Mouse (Mus musculus) cerebellum, postnatal 14 days (tissue): ENCODE results near the gene Dpy30.
A peak's percentile ranks its signal among the peaks of the same experiment; 100 is the strongest.
"Not testable (repeated sequence)": the region's sequence is repeated elsewhere in the genome, so short reads cannot be mapped to it uniquely, and the experiment has no call there.

Experiments used
- DNase-seq, 2 experiments: peaks; one replicate each; pipeline ENCODE4 v3.0.0; 2021; ENCODE audit warnings: mixed read lengths in 2 of 2

The Dpy30 gene

DNA sequence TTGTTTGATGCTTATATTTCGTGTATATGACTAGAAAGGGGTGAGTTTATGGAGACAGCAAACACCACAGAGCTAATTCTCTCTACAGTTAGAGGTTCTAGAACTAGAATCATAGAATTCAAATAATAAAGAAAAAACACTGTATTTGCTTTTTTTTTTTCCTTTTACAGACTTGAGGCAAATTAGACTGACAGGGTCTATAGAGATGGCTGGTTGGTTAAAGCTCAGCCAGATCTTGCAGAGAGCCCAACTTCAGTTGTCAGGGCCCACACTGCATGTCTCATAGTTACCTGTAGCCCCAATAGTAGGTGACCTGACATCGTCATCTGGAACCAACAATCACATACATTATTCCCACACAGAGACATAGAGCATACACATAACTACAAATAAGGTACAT lies at the start of gene Dpy30:
Gene Dpy30, minus strand, starts transcription at position 101 of the 400 bp plus-strand sequence.
- no peak for DNase-seq

DNA sequence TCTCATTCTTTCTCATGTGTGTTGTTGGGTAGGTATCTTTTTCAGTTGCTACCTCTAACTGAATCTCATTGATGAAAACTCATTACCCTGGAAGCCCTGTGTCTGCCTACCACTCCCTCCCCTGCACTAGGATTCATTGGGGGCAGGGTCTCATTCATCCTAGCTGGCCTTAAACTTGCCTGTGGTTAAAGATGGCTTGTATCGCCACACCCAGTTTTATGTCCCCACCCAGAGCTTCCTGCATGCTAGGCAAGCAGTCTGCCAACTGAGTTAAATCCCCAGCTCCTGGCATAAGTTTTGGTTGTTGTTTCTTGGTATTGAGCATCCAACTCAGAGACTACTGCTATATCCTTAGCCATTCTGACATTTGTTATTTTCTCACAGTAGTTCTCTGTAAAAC lies 39.8 kb upstream of the Dpy30 start:
- DNase-seq, result no peak

DNA sequence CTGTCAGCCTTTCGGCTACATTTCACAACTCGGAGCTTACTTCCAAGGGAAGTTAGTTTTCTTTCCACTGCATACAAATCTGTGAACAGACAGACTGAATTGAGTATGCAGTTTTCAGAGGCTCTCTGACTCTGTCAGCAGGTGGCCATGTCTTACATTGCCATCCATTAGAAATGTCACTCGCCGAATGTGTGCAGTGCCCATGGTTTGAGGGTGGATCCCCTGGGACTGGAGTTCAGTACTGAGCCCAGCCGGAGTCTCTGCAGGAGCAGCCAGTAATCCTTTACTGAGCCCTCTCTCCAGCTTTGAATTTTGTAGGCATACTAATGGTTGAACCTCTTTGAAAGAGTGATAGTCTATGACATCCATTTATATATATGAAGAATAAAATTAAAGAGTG lies 17.4 kb upstream of the Dpy30 start:
- no peak for DNase-seq

DNA sequence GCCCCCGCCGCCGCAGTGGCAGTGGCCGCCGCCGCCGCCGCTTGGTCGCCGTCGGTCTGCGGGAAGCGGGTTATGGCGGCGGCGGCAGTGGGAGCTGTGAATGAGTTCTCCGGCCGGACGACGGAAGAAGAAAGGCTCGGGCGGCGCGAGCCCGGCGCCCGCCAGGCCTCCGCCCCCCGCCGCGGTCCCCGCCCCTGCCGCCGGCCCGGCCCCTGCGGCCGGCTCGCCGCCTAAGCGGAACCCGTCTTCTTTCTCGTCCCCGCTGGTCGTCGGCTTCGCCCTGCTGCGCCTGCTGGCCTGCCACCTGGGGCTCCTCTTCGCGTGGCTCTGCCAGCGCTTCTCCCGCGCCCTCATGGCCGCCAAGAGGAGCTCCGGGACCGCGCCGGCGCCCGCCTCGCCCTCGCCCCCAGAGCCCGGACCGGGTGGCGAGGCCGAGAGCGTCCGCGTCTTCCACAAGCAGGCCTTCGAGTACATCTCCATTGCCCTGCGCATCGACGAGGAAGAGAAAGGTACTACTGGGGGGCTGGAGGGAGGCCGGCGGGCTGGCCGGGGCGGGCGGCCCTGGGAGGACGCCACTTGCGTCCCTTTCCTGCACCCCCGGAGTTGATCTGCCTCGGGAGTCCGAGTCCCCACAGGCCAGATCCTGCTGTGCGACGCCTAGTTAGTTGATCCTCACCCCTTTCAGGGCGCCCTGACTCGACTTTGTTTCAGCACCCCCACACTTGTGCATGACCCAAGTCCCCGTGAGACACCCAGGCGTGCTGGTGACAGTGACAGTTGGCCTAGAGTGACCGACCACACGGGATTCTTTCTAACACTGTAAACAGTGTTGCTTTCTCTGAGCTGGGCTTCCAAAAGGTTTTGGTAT lies 15.4 kb upstream of the Dpy30 start, which contains the start of gene Spast:
Gene Spast, plus strand, starts transcription at position 51 of the 868 bp plus-strand sequence.
- DNase-seq, result peak; percentile 73 to 78

DNA sequence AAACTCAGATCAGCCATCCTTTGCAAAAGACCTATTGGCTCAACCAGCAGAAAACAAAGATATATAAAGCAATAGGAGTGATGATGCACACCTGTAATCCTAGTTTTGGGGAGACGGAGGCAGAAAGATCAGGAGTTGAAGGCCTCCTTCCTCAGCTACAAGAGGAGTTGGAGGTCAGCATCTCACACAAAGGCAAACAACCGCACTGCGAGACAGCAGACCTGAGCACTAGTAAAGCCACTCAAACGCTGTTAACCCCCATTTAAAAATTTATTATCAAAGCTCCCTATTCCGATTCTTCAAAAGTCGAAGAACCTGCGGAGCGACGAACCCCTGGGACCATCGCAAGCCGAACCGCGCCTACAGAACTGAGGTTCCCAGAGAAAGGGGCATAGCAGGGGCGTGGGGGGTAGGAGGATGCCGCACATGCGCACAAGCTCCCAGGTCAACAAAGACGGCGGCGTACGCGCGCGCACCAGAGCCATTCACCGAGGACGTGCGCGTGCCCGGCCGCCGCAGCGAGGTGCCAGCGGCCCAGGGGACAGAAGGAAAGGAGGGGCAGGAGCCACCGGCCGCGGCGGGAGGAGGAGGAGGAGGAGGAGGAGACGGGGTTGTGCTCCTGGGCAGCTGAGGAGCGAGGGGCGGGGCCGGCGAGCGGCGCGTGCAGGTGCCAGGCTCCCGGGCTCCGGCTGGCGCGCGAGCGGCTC lies 14.6 kb upstream of the Dpy30 start:
- DNase-seq, result peak; percentile 97

DNA sequence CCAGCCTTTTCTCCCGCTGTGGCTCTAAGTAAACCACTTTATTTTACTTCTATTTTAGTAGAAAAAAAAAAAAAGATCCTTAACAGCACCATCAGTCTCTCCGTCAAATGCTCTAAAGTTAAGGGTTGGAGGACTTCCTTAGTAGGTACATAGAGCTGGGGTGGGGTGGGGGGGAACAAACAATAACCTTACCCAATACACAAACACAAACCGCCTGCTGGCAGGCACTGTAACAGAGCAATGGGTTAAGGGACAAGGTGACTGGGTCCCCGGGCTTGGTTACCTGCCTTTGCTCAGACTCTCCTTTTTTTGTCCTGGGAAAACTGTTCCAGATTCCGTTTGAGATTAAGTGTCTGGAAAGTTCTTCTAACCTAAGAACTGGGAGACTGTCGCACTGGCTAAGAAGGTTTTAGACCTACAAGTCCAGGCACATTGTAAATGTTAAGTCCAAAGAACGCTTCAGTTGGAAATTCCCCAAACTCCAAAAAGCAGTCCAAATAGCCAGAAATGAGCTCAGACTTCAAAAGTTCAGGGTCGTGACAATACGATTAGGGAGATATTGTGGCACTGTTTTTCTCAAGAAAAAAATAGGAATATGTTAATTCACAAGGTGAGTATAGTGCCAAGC lies 7.4 kb upstream of the Dpy30 start:
- no peak for DNase-seq

DNA sequence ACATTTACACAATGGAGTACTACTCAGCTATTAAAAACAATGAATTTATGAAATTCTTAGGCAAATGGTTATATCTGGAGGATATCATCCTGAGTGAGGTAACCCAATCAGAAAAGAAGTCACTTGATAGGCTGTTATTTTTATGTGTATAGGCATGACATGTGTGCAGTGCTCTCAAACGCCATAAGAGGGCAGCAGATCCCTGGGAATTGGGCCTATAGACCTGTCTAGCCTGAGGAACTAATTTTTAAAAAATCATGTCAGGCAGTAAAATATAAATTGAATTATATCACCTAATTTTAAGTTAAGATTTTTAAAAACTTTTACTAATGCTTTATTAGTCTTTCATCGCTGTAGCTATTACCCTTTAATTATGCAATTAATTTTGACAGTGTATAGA lies 4.4 kb upstream of the Dpy30 start:
- DNase-seq, result peak; percentile 60 to 81

DNA sequence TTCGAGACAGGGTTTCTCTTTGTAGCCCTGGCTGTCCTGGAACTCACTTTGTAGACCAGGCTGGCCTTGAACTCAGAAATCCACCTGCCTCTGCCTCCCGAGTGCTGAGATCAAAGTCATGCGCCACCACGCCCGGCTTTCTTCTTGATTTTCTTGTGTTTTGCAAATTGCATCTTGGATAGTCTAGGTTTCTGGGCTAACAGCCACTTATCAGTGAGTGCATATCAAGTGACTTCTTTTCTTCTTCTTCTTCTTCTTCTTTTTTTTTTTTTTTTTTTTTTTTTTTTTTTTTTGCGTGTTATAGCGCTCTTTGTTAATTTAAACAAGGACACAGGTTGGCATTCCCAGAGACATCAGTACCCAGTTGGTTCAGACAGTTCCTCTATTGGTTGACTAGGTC lies 3.5 kb upstream of the Dpy30 start:
- DNase-seq, result not testable (repeated sequence)

DNA sequence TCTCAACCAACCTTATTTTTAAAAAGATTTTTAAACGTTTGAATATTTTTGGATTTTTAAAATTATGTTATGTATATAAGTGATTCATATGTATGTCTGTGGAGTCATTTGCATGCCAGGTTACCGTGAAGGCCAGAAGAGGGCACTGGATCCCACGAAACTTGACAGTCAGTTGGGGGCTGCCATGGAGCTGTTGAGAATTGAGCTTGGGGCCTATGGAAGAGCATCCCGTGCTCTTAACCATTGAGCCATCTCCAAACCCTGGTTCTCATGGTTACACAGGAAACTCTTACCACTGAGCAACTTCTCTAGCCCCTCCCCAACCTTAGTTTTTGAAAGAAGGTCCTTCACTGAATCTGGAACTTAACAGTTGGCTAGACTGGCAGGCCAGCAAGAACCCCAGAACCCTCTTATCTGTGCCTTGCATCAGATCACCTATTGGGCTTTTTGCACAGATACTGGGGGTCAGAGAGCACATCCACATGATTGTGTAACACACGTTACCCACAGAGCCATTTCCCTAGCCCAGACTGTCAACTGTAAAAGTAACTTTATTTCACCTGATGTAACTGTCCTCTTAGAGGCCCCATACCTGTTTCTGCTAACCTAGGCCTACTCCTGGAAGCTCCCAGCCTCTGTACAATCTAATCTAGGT lies 1.2 kb downstream of the Dpy30 start:
- peak; percentile 26 to 31 for DNase-seq

DNA sequence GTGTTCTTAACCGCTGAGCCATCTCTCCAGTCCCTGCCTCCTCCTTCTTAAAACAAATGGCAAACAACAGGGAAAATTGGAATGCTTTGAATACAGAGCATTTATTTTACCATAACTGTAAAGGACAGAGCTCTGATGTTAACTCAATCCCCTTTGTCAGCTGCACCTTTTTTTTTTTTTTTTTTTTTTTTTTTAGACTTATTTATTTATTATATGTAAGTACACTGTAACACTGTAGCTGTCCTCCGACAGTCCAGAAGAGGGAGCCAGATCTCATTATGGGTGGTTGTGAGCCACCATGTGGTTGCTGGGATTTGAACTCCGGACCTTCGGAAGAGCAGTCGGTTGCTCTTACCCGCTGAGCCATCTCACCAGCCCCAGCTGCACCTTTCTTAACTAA lies 5.0 kb downstream of the Dpy30 start:
- no peak for DNase-seq

DNA sequence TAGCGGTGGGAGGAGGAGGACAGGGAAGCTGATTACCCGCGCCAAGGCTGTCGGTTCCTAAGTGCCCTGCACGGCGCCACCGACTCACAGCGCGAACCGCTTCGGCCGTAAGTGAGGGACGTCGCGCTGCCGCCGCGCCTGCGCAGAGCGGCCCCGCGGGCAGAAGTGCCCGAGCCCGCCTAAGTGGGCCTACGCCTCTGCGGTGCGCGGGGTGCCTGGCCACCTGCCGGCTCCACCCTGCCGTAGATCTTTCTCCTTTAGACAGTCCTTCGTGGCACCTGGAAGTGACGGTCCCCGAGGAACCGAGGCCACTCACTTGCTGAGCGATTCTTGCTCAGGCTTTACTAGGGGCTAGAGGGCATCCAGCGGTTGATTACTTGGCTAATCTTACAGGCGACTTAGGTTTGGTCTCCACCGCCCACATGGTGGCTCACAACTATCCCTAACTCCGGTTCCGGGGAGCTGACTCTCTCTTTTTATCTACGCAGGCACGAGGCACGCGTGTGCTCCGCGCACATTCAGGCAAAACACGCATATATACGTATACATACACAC lies 7.4 kb downstream of the Dpy30 start:
- DNase-seq, result peak; percentile 87 to 89

DNA sequence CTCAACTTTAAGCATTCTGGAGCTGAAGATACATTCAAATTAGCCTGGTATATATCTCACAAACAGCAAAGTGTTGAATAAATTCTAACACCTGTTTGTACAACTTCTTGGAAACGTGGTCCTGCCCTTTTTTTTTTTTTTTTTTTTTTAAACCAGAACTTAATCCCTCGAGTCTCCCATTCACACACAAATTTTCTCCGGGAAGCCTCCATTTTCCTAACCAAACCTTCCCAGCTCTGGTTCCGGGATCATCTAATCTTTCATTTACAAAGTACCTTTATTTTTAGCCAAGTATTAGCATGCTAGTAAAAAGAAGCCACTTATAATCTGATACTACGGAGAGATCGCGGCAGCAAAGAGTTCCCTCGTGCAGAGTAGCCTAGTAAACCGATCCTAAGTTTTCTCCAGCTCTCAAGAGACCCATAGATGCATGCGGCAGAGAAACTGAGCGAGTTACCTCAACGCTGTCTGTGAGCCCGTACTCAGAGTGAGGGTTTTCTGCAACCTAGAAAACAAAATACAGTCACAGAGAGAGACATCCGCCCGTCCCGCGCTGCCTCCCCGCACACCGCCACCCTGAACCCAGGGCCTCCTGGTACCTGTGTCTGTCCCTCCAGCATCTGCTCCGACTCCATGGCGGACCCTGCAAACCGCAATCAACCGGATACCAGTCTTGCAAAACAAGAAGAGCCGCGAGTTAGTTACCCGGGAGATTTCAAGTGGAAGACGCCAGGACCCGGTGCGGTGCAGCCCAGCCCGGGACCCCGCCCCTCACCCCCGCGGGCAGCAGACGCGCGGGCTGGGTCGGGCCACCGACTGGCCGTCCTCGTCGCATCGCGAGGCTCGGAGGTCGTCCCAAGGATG lies 8.1 kb downstream of the Dpy30 start:
- no peak for DNase-seq

DNA sequence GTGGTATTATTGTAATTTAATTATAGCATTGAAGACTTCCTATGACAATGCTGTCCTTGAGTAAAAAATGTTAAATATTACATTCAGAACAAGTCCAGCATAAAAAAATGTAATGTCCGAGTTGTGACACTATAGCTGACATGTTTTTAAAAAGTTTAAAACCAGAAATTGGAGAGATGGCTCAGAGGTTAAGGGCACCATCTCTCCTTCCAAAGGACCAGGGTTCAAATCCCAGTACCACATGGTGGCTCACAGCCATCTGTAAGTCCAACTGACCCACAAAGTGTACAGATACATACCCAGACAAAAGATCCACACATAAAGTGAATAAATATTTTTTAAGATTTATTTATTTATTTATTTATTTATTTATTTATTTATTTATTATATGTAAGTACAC lies 17.7 kb downstream of the Dpy30 start:
- no peak for DNase-seq

DNA sequence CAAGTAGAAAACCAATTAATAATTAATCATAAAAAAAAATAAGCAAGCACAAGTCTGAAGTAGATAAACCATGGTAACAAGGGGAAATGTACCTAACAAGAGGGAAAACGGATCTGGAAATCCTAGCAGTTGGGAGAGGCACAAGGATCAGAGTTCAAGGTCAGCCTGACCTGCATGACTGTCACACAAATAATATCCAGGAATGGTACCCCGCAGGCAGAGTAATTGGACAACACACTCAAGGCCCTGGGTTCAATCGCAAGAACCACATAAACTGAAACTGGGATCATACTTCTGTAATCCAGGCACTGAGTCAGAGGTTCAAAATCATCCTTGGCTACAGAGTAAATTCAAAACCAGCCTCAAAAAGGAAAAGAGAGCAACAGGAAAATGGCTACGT lies 18.1 kb downstream of the Dpy30 start:
- DNase-seq, result no peak

DNA sequence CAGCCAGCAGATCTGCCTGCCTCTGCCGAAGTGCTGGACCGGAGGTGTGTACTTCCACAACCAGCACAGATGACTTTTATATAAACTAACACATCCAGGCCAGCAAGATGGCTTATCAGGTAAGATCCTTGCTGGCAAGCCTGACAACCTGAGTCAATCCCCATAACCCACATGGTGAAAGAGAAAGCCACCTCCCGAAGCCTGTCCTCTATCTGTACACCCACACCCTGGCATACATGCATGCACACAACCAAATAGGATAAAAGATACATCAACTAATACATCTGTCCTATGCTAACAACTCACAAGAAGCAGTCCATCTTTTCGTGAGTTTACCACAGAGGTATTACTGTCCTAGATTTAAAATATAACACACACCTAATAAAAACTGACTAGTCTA lies 19.7 kb downstream of the Dpy30 start:
- DNase-seq, result no peak

DNA sequence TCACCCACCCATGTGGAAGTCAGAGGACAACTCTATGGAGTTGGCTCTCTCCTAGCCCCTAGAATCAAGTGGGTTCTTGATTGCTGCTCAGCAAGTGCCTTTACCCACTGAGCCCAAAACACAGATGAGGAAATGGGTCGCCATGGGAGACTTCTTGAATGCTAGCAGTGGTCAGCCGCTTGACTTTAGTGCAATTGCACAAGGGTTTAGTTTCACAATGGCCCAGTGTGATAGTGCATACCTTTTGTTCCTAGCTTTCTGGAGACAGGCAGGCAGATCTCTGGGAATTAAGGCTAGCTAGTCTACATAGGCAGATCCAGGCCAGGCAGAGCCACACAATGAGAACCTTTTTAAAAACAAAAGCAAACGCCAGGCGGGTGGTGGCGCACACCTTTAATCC lies 23.7 kb downstream of the Dpy30 start:
- no peak for DNase-seq

DNA sequence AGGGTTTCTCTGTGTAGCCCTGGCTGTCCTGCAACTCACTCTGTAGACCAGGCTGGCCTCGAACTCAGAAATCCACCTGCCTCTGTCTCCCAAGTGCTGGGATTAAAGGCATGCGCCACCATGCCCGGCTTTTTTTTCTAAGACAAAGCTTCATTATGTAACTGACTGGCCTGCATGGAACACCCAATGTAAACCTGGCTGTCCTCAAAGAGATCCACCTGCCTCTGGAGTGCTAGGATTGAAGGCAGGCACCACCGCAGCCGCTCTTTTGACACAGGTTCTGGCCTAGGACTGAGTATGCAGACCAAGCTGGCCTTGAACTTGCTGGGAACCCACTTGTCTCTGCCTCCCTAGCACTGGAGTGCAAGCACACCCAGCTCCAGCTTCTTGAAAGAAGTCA lies 26.8 kb downstream of the Dpy30 start:
- DNase-seq, result not testable (repeated sequence)

DNA sequence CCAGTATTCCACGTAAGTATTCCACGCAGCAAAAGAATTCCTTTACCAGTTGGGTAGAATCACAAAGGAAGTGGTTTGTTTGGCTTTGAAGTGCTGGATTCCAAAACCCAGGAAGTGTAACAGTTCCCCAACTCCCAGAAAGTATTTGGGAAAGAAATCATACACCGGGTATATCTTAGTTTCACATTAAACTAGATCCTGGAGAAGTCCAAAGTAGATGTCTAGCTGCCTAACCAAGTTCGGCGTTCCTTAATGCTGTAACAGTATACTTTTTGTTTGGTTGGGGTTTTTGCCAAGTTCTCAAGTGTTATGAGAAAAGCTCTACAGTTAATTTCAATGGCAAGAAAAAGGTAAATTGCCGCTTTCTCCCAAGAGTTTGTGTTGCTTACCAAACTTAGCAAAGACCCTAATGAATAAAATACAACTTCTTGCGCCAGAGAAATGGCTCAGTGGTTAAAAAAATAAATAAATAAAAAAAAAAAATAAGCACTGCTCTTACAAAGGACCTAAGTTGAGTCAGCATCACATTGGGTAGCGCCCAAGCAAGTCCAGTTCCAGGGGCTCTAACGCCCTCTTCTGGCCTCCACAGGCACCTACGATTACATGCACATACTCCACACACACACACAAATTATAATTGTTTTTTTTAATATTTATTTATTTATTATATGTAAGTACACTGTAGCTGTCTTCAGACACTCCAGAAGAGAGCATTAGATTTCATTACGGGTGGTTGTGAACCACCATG lies 27.5 kb downstream of the Dpy30 start:
- DNase-seq, result peak; percentile 32 to 34

DNA sequence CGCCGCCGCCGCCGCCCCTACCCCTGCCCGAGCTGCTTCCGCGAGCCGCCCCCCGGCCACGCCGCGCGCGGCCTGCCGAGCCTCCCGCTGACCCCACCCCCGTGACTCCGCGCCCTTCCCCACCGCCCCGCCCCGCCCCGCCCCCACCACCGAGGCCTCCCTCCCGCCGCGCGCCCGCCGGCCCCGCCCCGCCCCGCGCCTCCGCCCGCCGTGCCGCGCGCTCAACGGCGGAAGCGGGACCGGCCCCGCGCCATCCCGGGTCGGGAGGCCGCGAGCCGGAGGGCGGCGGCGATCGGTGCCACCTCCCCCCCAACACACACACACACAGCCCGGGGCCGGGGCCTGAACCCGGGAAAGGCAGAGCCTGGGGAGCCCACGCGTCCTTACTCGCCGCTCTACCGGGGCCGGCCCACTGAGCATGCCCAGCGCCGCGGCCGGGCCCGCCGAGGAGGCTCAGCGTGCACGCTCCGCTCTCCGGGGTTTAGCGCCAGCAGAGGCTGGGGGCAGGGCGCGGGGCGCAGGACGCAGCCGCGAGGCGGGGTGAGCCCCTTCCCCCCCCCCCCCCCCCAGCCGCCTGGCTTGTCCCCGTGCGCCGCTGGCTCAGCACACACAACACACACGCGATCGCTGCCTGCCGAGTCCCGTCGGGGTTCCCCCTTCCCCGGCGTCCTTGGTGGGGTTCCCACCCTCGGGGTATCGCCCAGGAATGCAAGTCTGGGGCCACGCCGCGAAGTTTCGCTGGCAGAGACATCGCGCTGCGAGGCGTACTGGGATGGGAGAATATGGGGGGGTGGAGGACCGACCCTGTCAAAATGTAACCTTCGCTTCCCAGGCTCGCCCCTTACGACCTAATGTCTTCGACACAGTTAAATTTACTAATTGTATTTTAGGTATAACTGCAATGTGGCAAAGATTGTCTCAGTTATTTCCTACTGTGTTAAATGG lies 28.4 kb downstream of the Dpy30 start, which contains the start of gene Memo1:
Gene Memo1, minus strand, starts transcription at position 496 of the 945 bp plus-strand sequence.
- DNase-seq, result peak; percentile 75 to 77
